Mouse (Mus musculus) embryonic facial prominence, embryonic 15.5 days (tissue): ENCODE data around the gene Polr3b. TPM values are rescaled to one million over a fixed set of nuclear protein-coding genes. Genes with fewer than 3 reads are reported as not detected.

Source experiments
- ATAC-seq: fragments of 200-750 bp; cut with Nextera tagmentation; 2 replicates; pipeline ENCODE4 v1.8.0; 2017; ENCODE audit warnings: low read depth, moderate TSS enrichment; ENCODE audit not compliant: insufficient number of reproducible peaks, low FRiP score, low TSS enrichment
- H3K27ac ChIP-seq: fragments of 300-500 bp; sonication (generic); replicated peaks from 2 replicates; pipeline ENCODE4 v1.5.1; 2015; ENCODE audit warnings: mild to moderate bottlenecking, inconsistent platforms
- H3K27me3 ChIP-seq: fragments of 300-500 bp; sonication (generic); 2 replicates; pipeline ENCODE4 v1.6.1; 2015; ENCODE audit warnings: inconsistent platforms
- H3K36me3 ChIP-seq: fragments of 300-500 bp; sonication (generic); 2 replicates; pipeline ENCODE4 v1.6.1; 2015; ENCODE audit warnings: mild to moderate bottlenecking, inconsistent platforms
- H3K4me1 ChIP-seq: fragments of 300-500 bp; sonication (generic); 2 replicates; pipeline ENCODE4 v1.6.1; 2015; ENCODE audit warnings: inconsistent platforms
- H3K4me2 ChIP-seq: fragments of 300-500 bp; sonication (generic); replicated peaks from 2 replicates; pipeline ENCODE4 v1.6.1; 2015; ENCODE audit warnings: mild to moderate bottlenecking, inconsistent platforms
- H3K4me3 ChIP-seq: fragments of 300-500 bp; sonication (generic); replicated peaks from 2 replicates; pipeline ENCODE4 v1.5.1; 2015; ENCODE audit warnings: mild to moderate bottlenecking, inconsistent platforms
- H3K9ac ChIP-seq: fragments of 300-500 bp; sonication (generic); 2 replicates; pipeline ENCODE4 v1.6.1; 2015; ENCODE audit warnings: inconsistent platforms
- H3K9me3 ChIP-seq: fragments of 300-500 bp; sonication (generic); replicated peaks from 2 replicates; pipeline ENCODE4 v1.6.1; 2016; ENCODE audit warnings: inconsistent platforms
- WGBS: fragments of 180-500 bp; shearing (Covaris S2); methylation state at CpG from one replicate; pipeline ENCODE4 v1.1.7; 2015; 5-methylcytosine and 5-hydroxymethylcytosine counted together
- polyA plus RNA-seq: library from polyadenylated mRNA; unstranded; fragments of >200 nt; fragmentation: Nextera tagmentation; extraction: Ambion mirVana; gene quantifications from 2 replicates; pipeline ENCODE4 v1.2.1, GENCODE M21; 2015

The Polr3b gene
- polyA plus RNA-seq, 1 experiment from 2014 or later: 12.7 TPM

GRCm38 (mm10) chr10:84676511-84676910, 54.4 kb downstream of the Polr3b start:
- H3K9ac ChIP-seq: no peak overlapping the region
- ATAC-seq: no peak
- H3K36me3 ChIP-seq: peaks cover 41% of the 10 kb centered on the region
- H3K4me2 ChIP-seq: no peak overlapping the region
- H3K27ac ChIP-seq: no peak overlapping the region
- 87% methylated on average over 8 of the region's 8 CpGs for WGBS
- H3K4me1 ChIP-seq: no peaks in the 10 kb centered on the region
- no peak overlapping the region for H3K4me3 ChIP-seq
- H3K27me3 ChIP-seq: no peaks in the 10 kb centered on the region
- H3K9me3 ChIP-seq: no peaks in the 10 kb centered on the region

- Histone ChIP-seq H3K4me1 (no peaks in the 10 kb centered on the region), H3K27ac (no peak overlapping the region), H3K9me3 (no peaks in the 10 kb centered on the region), H3K27me3 (no peaks in the 10 kb centered on the region), H3K36me3 (peaks cover 38% of the 10 kb centered on the region), H3K9ac (no peak overlapping the region), H3K4me2 (no peak overlapping the region), H3K4me3 (no peak overlapping the region)
- ATAC-seq: no peak
- WGBS: 85% methylated on average over 3 of the region's 3 CpGs
Measured at GRCm38 (mm10) chr10:84677871-84678270, 55.8 kb downstream of the Polr3b start.

- WGBS: 75% methylated on average over 4 of the region's 4 CpGs
Measured at GRCm38 (mm10) chr10:84678441-84678840, 56.3 kb downstream of the Polr3b start.

GRCm38 (mm10) chr10:84685444-84686121, 63.5 kb downstream of the Polr3b start:
- peaks cover 4% of the 10 kb centered on the region; the same call in 1 of the 2 replicates for H3K36me3 ChIP-seq
- no peak overlapping the region for H3K27ac ChIP-seq
- no peak overlapping the region for H3K9ac ChIP-seq
- H3K9me3 ChIP-seq: no peaks in the 10 kb centered on the region
- H3K4me2 ChIP-seq: no peak overlapping the region
- no peaks in the 10 kb centered on the region for H3K4me1 ChIP-seq
- H3K27me3 ChIP-seq: no peaks in the 10 kb centered on the region
- ATAC-seq: no peak
- 51% methylated on average over 8 of the region's 8 CpGs for WGBS
- H3K4me3 ChIP-seq: no peak overlapping the region

More at GRCm38 (mm10) chr10:84678441-84678840, 56.3 kb downstream of the Polr3b start:
- H3K4me2 ChIP-seq: no peak overlapping the region
- no peak overlapping the region for H3K9ac ChIP-seq
- H3K4me3 ChIP-seq: no peak overlapping the region
- no peaks in the 10 kb centered on the region for H3K4me1 ChIP-seq
- peaks cover 33% of the 10 kb centered on the region for H3K36me3 ChIP-seq
- H3K27ac ChIP-seq: no peak overlapping the region
- no peak for ATAC-seq
- H3K27me3 ChIP-seq: no peaks in the 10 kb centered on the region
- H3K9me3 ChIP-seq: no peaks in the 10 kb centered on the region

GRCm38 (mm10) chr10:84686122-84686497, 64.0 kb downstream of the Polr3b start:
- 41% methylated on average over 9 of the region's 9 CpGs for WGBS
- Histone ChIP-seq H3K27me3 (no peaks in the 10 kb centered on the region), H3K4me3 (no peak overlapping the region), H3K4me1 (no peaks in the 10 kb centered on the region), H3K4me2 (no peak overlapping the region), H3K9me3 (no peaks in the 10 kb centered on the region), H3K27ac (no peak overlapping the region), H3K36me3 (peaks cover 4% of the 10 kb centered on the region; the same call in 1 of the 2 replicates), H3K9ac (no peak overlapping the region)
- ATAC-seq: no peak

- no peak overlapping the region for H3K4me2 ChIP-seq
- peaks cover 4% of the 10 kb centered on the region; the same call in 1 of the 2 replicates for H3K36me3 ChIP-seq
- no peak overlapping the region for H3K4me3 ChIP-seq
- H3K27me3 ChIP-seq: no peaks in the 10 kb centered on the region
- no peaks in the 10 kb centered on the region for H3K9me3 ChIP-seq
- H3K4me1 ChIP-seq: no peaks in the 10 kb centered on the region
- ATAC-seq: no peak
- H3K9ac ChIP-seq: no peak overlapping the region
- WGBS: 80% methylated on average over 4 of the region's 4 CpGs
- H3K27ac ChIP-seq: no peak overlapping the region
Measured at GRCm38 (mm10) chr10:84686705-84687104, 64.6 kb downstream of the Polr3b start.

- no peak overlapping the region for H3K4me2 ChIP-seq
- H3K4me1 ChIP-seq: no peaks in the 10 kb centered on the region
- no peaks in the 10 kb centered on the region for H3K9me3 ChIP-seq
- H3K9ac ChIP-seq: no peak overlapping the region
- no peaks in the 10 kb centered on the region for H3K27me3 ChIP-seq
- WGBS: 96% methylated on average over 4 of the region's 4 CpGs
- no peak overlapping the region for H3K27ac ChIP-seq
- H3K4me3 ChIP-seq: no peak overlapping the region
- no peak for ATAC-seq
- peaks cover 4% of the 10 kb centered on the region; the same call in 1 of the 2 replicates for H3K36me3 ChIP-seq
Measured at GRCm38 (mm10) chr10:84687736-84688135, 65.6 kb downstream of the Polr3b start.

- Histone ChIP-seq H3K4me2 (no peak overlapping the region), H3K27ac (no peak overlapping the region), H3K4me1 (no peaks in the 10 kb centered on the region), H3K36me3 (peaks cover under 1% of the 10 kb centered on the region; the same call in 1 of the 2 replicates), H3K27me3 (no peaks in the 10 kb centered on the region), H3K9me3 (no peaks in the 10 kb centered on the region), H3K9ac (no peak overlapping the region), H3K4me3 (no peak overlapping the region)
- ATAC-seq: no peak
- 59% methylated on average over 3 of the region's 3 CpGs for WGBS
Measured at GRCm38 (mm10) chr10:84689846-84690245, 67.8 kb downstream of the Polr3b start.

- Histone ChIP-seq H3K9ac (no peak overlapping the region), H3K4me3 (no peak overlapping the region), H3K4me2 (no peak overlapping the region), H3K27me3 (no peaks in the 10 kb centered on the region), H3K36me3 (no peaks in the 10 kb centered on the region), H3K9me3 (no peaks in the 10 kb centered on the region), H3K27ac (no peak overlapping the region), H3K4me1 (no peaks in the 10 kb centered on the region)
- WGBS: 87% methylated on average over 4 of the region's 4 CpGs
- no peak for ATAC-seq
Measured at GRCm38 (mm10) chr10:84690818-84691217, 68.7 kb downstream of the Polr3b start.

- H3K27ac ChIP-seq: no peak overlapping the region
- H3K9ac ChIP-seq: no peak overlapping the region
- H3K4me3 ChIP-seq: no peak overlapping the region
- H3K27me3 ChIP-seq: no peaks in the 10 kb centered on the region
- no peaks in the 10 kb centered on the region for H3K4me1 ChIP-seq
- H3K36me3 ChIP-seq: no peaks in the 10 kb centered on the region
- WGBS: 66% methylated on average over 3 of the region's 3 CpGs
- no peak for ATAC-seq
- H3K9me3 ChIP-seq: no peaks in the 10 kb centered on the region
- H3K4me2 ChIP-seq: no peak overlapping the region
Measured at GRCm38 (mm10) chr10:84691692-84692091, 69.6 kb downstream of the Polr3b start.

- Histone ChIP-seq H3K4me2 (no peak overlapping the region), H3K36me3 (peaks cover 13% of the 10 kb centered on the region), H3K27ac (no peak overlapping the region), H3K4me1 (no peaks in the 10 kb centered on the region), H3K27me3 (no peaks in the 10 kb centered on the region), H3K9me3 (no peaks in the 10 kb centered on the region), H3K9ac (no peak overlapping the region), H3K4me3 (no peak overlapping the region)
- ATAC-seq: no peak
- WGBS: 80% methylated on average over 8 of the region's 8 CpGs
Measured at GRCm38 (mm10) chr10:84693841-84694638, 71.9 kb downstream of the Polr3b start.
